Mouse (Mus musculus): ENCODE measurements around the gene Rgl1. TPM values are rescaled to one million over a fixed set of nuclear protein-coding genes. Genes with fewer than 3 reads are reported as not detected.
"Not testable (repeated sequence)": the region's sequence is repeated elsewhere in the genome, so short reads cannot be mapped to it uniquely, and the experiment has no call there.

Gene Rgl1
- total and polyA plus RNA-seq, 2 experiments: 4.2 to 10.2 TPM

DNA sequence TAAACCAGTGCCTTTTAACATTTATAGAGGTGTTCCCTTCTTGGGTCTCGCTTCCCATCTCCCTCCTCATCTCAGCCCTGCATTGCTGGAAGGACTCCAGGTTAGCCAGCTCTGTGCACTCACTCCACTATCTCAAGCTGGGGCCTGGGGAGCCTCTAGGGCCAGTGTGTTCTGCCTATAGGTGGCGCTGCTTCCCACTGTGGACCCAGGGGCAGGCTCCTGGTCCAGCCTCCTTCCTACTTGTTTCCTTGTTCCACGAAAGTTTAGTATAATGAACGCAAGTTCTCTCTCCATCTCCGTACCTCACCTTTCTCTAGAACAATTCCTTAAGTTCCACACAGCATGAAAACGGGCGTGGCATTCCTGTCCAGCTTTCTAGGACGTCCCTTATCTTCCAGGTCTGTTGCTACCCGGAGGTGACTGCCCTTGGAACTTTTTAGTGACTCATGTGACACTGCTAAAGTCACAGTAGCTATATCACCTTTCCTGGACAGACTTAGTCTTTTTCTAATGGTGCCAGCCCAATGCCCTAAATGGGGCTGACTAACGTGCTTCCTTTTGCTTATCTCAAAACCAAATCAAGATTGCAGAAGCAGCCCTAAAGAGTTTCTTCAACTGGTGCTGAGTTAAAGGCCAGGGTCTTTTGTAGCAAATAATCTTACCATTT, 13.1 kb upstream of the Rgl1 start:
- H3K79me2 ChIP-seq (ENCODE audit: control insufficient read depth, insufficient read depth, low read length): no peaks in the 10 kb centered on the region
- WGBS: 14% methylated on average over 10 of the region's 10 CpGs
- no peaks in the 10 kb centered on the region for H3K27me3 ChIP-seq (ENCODE audit: control insufficient read depth, insufficient read depth, low read length)
- H3K9ac ChIP-seq (ENCODE audit: low read depth, low read length): no peak overlapping the region
- peak; percentile 56 for DNase-seq (ENCODE audit: extremely low read depth, low read depth, low spot score)
- peaks cover 11% of the 10 kb centered on the region for H3K36me3 ChIP-seq (ENCODE audit: control insufficient read depth, insufficient read depth, low read length)
- no peak overlapping the region for H3K4me3 ChIP-seq (ENCODE audit: insufficient read depth, low read depth, low read length)
- no peak overlapping the region for H3K27ac ChIP-seq (replicated peaks; ENCODE audit: insufficient read depth, low read depth, low read length)
- TF ChIP-seq POLR2A (IDR thresholded peaks at IDR 0.05; ENCODE audit: extremely low read depth, insufficient read depth, low read length) (no peak), CTCF (IDR thresholded peaks at IDR 0.05; ENCODE audit: low read depth, low read length) (peak; percentile 92)
- H3K4me1 ChIP-seq (ENCODE audit: control insufficient read depth, insufficient read depth, low read length): no peaks in the 10 kb centered on the region

DNA sequence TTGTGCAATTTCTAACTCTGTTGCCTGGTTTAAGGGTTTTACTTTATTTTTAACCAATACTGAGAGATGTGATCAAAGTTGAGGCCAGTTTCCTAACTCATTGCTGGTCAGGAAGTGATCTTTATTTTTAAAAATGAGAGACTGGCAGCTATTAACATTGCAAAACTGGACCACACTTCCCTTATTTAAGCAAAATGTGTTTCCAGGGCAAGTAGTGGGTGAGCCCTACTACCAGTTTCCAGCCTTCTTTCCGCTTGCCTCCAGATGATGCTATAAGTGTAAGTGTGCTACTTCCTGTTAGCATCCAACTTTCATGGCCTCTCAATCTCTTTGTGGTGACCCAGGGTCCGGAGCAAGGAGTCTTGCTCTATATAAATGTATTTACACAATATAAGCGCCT, 8.4 kb upstream of the Rgl1 start:
- 93% methylated on average over 3 of the region's 3 CpGs for WGBS
- not testable (repeated sequence) for H3K4me1 ChIP-seq (ENCODE audit: control insufficient read depth, insufficient read depth, low read length); DNase-seq (ENCODE audit: extremely low read depth, low read depth, low spot score); H3K27ac ChIP-seq (replicated peaks; ENCODE audit: insufficient read depth, low read depth, low read length); H3K4me3 ChIP-seq (ENCODE audit: insufficient read depth, low read depth, low read length); H3K9ac ChIP-seq (ENCODE audit: low read depth, low read length); H3K79me2 ChIP-seq (ENCODE audit: control insufficient read depth, insufficient read depth, low read length); H3K27me3 ChIP-seq (ENCODE audit: control insufficient read depth, insufficient read depth, low read length)
- H3K36me3 ChIP-seq (ENCODE audit: control insufficient read depth, insufficient read depth, low read length): peaks cover 49% of the 10 kb centered on the region

DNA sequence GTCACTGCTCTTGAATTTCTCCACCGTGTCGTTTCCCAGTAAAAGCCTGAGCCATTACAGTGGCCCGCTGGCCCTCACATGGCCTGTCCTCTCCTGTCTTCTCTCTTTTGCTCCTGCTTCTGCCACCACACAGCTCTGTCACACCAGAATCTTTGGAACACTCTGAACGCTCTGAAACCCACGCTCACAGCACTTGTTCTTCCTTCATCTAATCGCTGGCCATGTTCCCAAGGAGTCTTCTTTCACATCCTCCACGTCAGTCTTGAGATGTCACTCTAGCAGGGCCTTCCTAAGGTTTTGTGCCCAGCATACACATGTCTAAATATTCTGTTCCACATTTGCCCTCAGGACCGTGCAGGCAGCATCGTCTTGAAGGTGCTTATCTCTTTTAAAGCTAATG, 4.9 kb upstream of the Rgl1 start:
- Histone ChIP-seq H3K36me3 (ENCODE audit: control insufficient read depth, insufficient read depth, low read length) (peaks cover 51% of the 10 kb centered on the region), H3K9ac (ENCODE audit: low read depth, low read length) (no peak overlapping the region), H3K27ac (replicated peaks; ENCODE audit: insufficient read depth, low read depth, low read length) (no peak overlapping the region), H3K27me3 (ENCODE audit: control insufficient read depth, insufficient read depth, low read length) (no peaks in the 10 kb centered on the region), H3K79me2 (ENCODE audit: control insufficient read depth, insufficient read depth, low read length) (peaks cover 2% of the 10 kb centered on the region; the same call in 1 of the 2 replicates), H3K4me3 (ENCODE audit: insufficient read depth, low read depth, low read length) (no peak overlapping the region), H3K4me1 (ENCODE audit: control insufficient read depth, insufficient read depth, low read length) (peaks cover 3% of the 10 kb centered on the region)
- WGBS: 85% methylated on average over 9 of the region's 9 CpGs
- no peak for TF ChIP-seq POLR2A (IDR thresholded peaks at IDR 0.05; ENCODE audit: extremely low read depth, insufficient read depth, low read length)
- no peak for TF ChIP-seq CTCF (IDR thresholded peaks at IDR 0.05; ENCODE audit: low read depth, low read length)
- no peak for DNase-seq (ENCODE audit: extremely low read depth, low read depth, low spot score)

DNA sequence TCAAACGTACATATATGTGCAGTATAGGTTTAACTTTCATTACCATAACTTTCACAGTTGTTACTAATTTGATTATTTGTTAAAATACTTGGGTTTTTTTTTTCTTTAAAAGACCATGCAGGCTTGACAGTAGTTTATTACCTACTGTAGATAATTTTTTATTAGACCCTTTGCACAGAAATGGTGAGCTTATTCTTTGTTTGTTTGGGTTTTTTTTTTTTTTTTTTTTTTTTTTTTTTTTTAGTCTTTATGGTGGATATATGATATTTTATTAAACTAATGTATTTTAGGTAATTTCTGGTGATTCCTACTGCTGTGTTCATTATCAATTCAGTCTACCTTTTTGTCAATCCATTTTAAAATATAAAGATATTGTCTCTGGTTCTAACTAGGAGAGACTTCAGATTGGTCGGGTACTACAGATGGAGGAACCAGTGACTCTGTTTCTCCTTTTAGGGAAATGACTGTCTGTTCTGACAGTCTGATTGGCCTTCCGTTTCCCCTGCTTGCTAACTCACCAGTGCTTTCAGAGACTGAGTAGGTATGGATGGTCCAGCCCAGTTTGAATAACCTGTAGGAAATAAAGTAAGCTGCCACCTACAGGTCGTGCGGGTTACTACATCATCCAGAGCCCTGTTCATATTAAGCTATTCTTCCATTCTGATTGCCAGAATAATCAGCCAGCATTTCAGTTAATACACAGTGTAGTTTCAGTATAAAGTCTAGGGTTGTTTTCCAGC, 1.8 kb upstream of the Rgl1 start:
- Histone ChIP-seq H3K36me3 (ENCODE audit: control insufficient read depth, insufficient read depth, low read length) (peaks cover 32% of the 10 kb centered on the region), H3K27me3 (ENCODE audit: control insufficient read depth, insufficient read depth, low read length) (no peaks in the 10 kb centered on the region), H3K79me2 (ENCODE audit: control insufficient read depth, insufficient read depth, low read length) (peaks cover 2% of the 10 kb centered on the region; the same call in 1 of the 2 replicates), H3K27ac (replicated peaks; ENCODE audit: insufficient read depth, low read depth, low read length) (no peak overlapping the region), H3K4me3 (ENCODE audit: insufficient read depth, low read depth, low read length) (peak overlapping the region; percentile 63; the same call in 1 of the 2 replicates), H3K4me1 (ENCODE audit: control insufficient read depth, insufficient read depth, low read length) (peaks cover 5% of the 10 kb centered on the region), H3K9ac (ENCODE audit: low read depth, low read length) (no peak overlapping the region)
- 10% methylated on average over 5 of the region's 5 CpGs for WGBS
- TF ChIP-seq CTCF (IDR thresholded peaks at IDR 0.05; ENCODE audit: low read depth, low read length) (peak; percentile 41), POLR2A (IDR thresholded peaks at IDR 0.05; ENCODE audit: extremely low read depth, insufficient read depth, low read length) (no peak)
- peak; percentile 74 for DNase-seq (ENCODE audit: extremely low read depth, low read depth, low spot score)

DNA sequence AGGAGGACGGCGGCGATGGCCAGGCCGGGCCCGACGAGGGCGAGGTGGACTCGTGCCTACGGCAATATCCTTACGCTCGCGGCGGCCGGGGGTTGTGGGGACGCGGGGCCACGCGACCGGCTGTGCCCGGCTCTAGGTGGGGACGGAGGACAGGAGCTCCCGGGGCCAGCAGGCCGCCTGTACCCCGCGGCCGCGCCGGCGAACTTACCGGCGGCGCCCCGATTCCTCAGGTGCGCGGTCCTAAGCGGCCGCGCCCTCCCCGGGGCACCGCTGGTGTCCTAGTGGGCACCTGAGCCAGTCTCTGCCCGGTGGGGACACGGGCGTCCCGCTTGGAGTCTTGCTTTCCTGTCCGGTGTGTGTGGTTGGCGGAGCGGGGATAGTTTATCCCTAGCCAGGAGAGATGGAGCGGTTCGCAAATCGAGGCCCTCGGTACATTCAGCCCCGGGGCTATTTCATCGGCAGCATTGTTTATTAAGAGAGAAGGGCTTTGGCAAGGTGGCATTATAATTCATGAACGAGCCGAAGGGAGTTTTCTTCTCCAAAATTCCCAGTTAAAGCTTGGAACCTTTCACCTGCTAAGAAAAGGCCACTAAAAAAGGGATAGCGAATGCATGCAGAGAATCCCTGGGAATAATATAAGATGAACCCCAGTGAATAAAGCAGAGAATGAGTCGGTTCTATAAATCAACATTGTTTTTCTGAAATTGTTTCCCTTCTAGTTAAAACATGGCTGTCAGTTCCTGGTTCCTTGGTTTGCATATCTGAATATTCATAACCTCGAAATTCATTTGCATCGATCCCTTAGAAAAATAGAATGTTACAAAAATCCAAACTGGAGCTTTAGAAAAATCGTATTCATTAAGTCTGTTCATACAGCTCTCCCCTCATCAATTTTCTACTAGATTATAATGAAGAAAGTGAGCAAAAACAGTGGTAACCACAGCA, 925 bp upstream of the Rgl1 start:
- DNase-seq (ENCODE audit: extremely low read depth, low read depth, low spot score): peak; percentile 12
- no peak for TF ChIP-seq POLR2A (IDR thresholded peaks at IDR 0.05; ENCODE audit: extremely low read depth, insufficient read depth, low read length)
- Histone ChIP-seq H3K27ac (replicated peaks; ENCODE audit: insufficient read depth, low read depth, low read length) (peak overlapping the region; percentile 50), H3K4me3 (ENCODE audit: insufficient read depth, low read depth, low read length) (peak overlapping the region; percentile 63), H3K36me3 (ENCODE audit: control insufficient read depth, insufficient read depth, low read length) (peaks cover 24% of the 10 kb centered on the region), H3K27me3 (ENCODE audit: control insufficient read depth, insufficient read depth, low read length) (no peaks in the 10 kb centered on the region), H3K79me2 (ENCODE audit: control insufficient read depth, insufficient read depth, low read length) (peaks cover 2% of the 10 kb centered on the region; the same call in 1 of the 2 replicates), H3K4me1 (ENCODE audit: control insufficient read depth, insufficient read depth, low read length) (peaks cover 5% of the 10 kb centered on the region), H3K9ac (ENCODE audit: low read depth, low read length) (peak overlapping the region; percentile 70)
- WGBS: under 1% methylated on average over 60 of the region's 60 CpGs

Data from liver, adult 2 months (tissue).